Mouse (Mus musculus): ENCODE data around the gene Tmem254b. TPM values are rescaled to one million over a fixed set of nuclear protein-coding genes. Genes with fewer than 3 reads are reported as not detected.
"Not testable (repeated sequence)": the region's sequence is repeated elsewhere in the genome, so short reads cannot be mapped to it uniquely, and the experiment has no call there.

Gene Tmem254b
- total RNA-seq (2018; cell fraction: chromatin; rRNA removed) = 1 to 10 TPM in 6 of 26 experiments, under 1 TPM in 3, not detected in 17; 0.62 to 5.5 (median 1.5) TPM
- total RNA-seq (2018; cell fraction: cytosol; rRNA removed) = 10 to 100 TPM in 25 of 26 experiments, 1 to 10 TPM in 1; 9.5 to 19.0 (median 14.9) TPM
- total RNA-seq (2018; cell fraction: nucleus; rRNA removed) = 10 to 100 TPM in 1 of 26 experiments, 1 to 10 TPM in 23, not detected in 2; 1.1 to 10.1 (median 3.2) TPM
- polyA plus RNA-seq (2018) = 10.3 to 18.0 TPM (median 14.9 TPM) in 3 replicates

DNA sequence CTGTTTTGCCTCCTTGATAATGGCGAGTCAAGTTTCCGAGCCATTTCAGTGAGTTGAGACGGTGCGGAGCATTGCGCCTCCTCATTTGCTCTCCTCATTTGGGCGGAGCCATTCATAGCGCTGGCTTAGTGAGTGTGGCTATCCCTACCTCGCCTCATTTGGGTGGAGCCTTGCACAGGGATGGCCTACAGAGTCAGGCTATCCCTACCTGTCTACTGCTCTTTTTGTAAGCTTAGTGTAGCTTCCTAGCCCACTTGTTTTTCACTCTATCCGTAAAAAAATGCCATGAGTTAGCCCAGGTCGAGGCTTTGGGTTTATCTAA is at the start of gene Tmem254b:
TSS of gene Tmem254b (minus strand) at position 116 of the 322 bp plus-strand sequence.
- not testable (repeated sequence) for H3K4me3 ChIP-seq (ENCODE audit: inconsistent target); H3K79me2 ChIP-seq (ENCODE audit: inconsistent target); H3K27ac ChIP-seq; H3K36me3 ChIP-seq (ENCODE audit: inconsistent target)
- no CpG with 5 or more reads among the region's 10 CpGs for WGBS (ENCODE audit: missing documents)

DNA sequence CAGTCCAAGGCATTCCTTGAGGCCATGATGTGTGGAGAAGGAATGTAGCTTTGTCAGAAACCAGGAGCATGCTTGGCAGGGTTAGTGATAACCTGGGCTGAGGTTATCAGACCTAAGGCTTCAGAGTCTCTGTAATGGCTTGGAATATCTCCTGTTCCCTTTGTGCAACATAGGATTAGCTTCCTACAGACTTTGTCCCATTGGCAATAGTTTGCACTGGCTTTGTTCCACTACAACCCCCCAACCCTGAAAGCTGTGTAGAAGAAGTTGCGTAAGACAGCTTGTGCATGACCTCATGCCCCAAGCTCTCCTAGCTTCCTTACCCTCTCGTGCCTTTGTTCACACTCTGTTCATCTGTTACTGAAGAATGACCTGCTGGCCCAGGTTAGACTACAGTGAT is 30.3 kb upstream of the Tmem254b start:
- not testable (repeated sequence) for H3K36me3 ChIP-seq (ENCODE audit: inconsistent target); H3K27ac ChIP-seq; H3K4me3 ChIP-seq (ENCODE audit: inconsistent target); H3K79me2 ChIP-seq (ENCODE audit: inconsistent target)
- WGBS (ENCODE audit: missing documents) = no CpG with 5 or more reads among the region's 2 CpGs

DNA sequence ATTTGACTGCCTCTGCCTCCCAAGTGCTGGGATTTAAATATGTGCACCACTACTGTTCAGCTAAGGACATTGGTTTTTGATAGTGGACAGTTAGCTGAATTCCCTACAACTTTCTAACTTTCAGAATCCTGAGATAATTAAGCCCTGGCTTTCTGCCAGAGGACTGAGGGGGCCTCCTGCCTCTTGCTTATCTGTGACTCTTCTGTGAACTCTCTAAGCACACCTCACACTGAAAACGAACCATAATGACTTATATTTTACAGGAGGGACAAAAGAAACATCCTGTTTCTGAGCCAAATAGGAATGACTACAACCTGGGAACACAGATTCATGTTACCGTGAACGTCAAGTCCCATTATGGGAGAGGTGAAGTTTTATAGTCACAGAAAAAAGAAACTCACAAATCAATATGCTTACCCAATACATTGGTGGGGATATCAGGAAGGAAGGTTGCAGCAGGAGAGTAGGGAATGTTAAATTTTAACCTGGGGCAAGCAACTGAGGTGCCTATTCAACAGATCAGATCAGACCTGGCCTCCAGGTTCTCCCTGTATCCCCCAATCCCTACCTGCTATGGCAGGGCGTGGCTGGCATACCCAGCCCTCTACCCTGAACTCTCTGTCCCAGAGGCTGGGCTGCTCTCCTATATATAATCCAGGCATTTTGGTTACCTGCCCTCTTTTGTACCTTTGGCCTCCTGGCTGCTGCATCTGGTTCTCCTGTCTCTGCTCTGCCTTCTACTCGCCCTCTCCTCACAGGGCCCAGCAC is 9.6 kb upstream of the Tmem254b start:
- H3K36me3 ChIP-seq (ENCODE audit: inconsistent target); H3K27ac ChIP-seq; H3K79me2 ChIP-seq (ENCODE audit: inconsistent target); H3K4me3 ChIP-seq (ENCODE audit: inconsistent target): not testable (repeated sequence)
- WGBS (ENCODE audit: missing documents) = no CpG with 5 or more reads among the region's 5 CpGs

DNA sequence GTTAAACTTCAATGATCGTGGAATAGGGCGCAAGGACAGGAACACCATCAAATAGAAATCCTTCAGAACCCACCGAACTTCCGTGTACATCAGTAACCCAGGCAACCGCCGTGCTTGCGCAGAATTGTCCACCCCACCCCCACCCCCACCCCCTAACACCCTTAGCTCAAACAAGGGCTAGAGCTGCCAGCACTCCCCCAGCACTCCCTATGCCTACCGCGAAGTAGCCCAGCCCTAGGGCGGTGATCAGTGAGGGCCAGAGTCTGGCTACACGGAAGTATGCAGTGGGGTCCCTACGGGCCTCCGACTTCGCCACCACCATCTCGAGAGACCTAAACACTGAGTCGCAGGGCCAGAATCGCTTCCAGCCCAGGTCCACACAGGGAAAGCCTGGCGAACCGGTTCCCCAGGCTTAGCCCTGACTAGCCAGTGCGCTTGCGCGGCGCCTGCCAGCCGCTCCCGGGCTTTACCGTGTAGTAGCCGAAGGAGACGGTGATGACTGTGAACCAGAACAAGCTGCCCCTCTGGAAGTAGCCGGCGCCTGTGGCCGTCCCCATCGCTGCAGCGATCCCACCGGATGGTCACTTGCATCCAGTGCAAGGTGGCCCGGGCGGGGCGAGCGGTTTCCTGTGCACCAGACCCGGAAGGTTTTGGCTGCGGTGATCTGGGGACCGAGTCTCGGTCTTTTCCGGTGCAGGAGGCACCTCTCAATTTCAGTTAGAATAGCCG is 480 bp downstream of the Tmem254b start:
- WGBS (ENCODE audit: missing documents) = no CpG with 5 or more reads among the region's 44 CpGs
- not testable (repeated sequence) for H3K79me2 ChIP-seq (ENCODE audit: inconsistent target); H3K4me3 ChIP-seq (ENCODE audit: inconsistent target); H3K27ac ChIP-seq; H3K36me3 ChIP-seq (ENCODE audit: inconsistent target)

GRCm38 (mm10) chr14:26197851-26198250 is 9.0 kb downstream of the Tmem254b start:
- not testable (repeated sequence) for H3K36me3 ChIP-seq (ENCODE audit: inconsistent target); H3K4me3 ChIP-seq (ENCODE audit: inconsistent target); H3K79me2 ChIP-seq (ENCODE audit: inconsistent target); H3K27ac ChIP-seq
- no CpG with 5 or more reads among the region's 3 CpGs for WGBS (ENCODE audit: missing documents)

- not testable (repeated sequence) for H3K27ac ChIP-seq
Observed at GRCm38 (mm10) chr14:26188361-26188760, 18.5 kb downstream of the Tmem254b start.

DNA sequence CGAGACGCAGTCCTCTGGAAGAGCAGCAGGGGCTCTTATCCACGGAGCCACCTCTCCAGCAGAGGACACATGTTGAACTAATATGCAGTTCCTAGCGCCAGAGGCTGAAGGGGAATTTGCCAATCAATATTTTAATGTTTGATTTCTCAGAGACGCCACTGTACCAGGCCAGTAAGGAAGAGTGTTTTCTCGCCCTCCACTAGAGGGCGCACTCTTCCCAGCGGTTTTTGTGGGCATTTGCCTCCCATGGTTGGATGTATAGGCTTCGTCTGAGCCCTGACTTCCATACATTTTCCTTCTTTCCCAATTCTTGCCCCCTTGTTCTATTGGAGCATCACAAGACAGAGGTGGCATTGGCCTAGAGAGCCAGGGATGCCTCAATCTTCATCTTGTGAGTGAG is 20.2 kb downstream of the Tmem254b start:
- not testable (repeated sequence) for H3K79me2 ChIP-seq (ENCODE audit: inconsistent target); H3K36me3 ChIP-seq (ENCODE audit: inconsistent target)
- WGBS (ENCODE audit: missing documents) = no CpG with 5 or more reads among the region's 9 CpGs

More at GRCm38 (mm10) chr14:26188361-26188760, 18.5 kb downstream of the Tmem254b start:
- H3K36me3 ChIP-seq (ENCODE audit: inconsistent target); H3K4me3 ChIP-seq (ENCODE audit: inconsistent target); H3K79me2 ChIP-seq (ENCODE audit: inconsistent target): not testable (repeated sequence)
- no CpG with 5 or more reads among the region's 8 CpGs for WGBS (ENCODE audit: missing documents)

DNA sequence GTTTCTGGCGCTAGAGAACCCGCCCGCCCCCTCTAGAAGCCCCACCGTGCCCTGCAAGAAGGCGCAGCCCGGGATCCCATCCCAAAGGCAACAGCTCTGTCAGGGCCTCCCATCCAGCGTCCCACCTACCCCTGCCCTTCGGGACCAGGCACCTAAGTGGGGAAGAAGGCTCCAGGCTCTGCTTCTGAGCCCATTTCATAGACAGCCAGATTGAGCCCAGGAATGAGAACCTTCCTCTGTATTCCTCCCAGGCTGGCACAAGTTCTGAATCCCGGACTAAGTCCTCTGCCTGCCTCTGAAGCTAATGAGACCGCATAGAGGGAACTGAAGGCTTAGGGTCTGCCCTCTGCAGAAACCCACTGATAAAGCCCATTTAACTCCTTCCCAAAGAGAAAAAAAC is 24.5 kb downstream of the Tmem254b start, which contains the start of gene Plac9b:
TSS of gene Plac9b (minus strand) at position 101 of the 400 bp plus-strand sequence.
- H3K79me2 ChIP-seq (ENCODE audit: inconsistent target); H3K4me3 ChIP-seq (ENCODE audit: inconsistent target); H3K27ac ChIP-seq; H3K36me3 ChIP-seq (ENCODE audit: inconsistent target): not testable (repeated sequence)
- WGBS (ENCODE audit: missing documents) = no CpG with 5 or more reads among the region's 10 CpGs

More for the DNA sequence above, 20.2 kb downstream of the Tmem254b start:
- H3K4me3 ChIP-seq (ENCODE audit: inconsistent target); H3K27ac ChIP-seq: not testable (repeated sequence)

GRCm38 (mm10) chr14:26181660-26182059 is 25.2 kb downstream of the Tmem254b start:
- H3K4me3 ChIP-seq (ENCODE audit: inconsistent target) = not testable (repeated sequence)
- WGBS (ENCODE audit: missing documents) = no CpG with 5 or more reads among the region's 10 CpGs

DNA sequence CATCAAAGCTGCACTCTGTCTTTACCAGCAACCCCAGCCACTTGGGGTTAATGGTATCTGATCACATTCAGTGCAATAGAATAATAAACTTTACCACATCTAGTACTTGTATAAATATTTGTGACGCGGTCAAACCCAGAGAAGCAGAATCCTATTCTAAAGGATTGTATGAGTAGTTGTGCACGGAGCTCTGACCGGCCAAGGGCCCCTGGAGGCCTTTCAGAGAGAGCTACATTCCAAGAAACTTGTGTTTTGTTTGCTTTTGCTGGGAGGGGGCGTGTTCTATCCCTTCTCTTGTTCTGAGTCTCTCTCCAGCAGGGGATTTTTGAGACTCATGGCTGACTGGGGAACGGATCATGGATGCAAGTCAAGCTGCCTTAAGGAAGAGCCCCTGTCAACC is 31.8 kb downstream of the Tmem254b start:
- not testable (repeated sequence) for H3K27ac ChIP-seq; H3K79me2 ChIP-seq (ENCODE audit: inconsistent target); H3K4me3 ChIP-seq (ENCODE audit: inconsistent target); H3K36me3 ChIP-seq (ENCODE audit: inconsistent target)
- WGBS (ENCODE audit: missing documents) = no CpG with 5 or more reads among the region's 6 CpGs

More at GRCm38 (mm10) chr14:26181660-26182059, 25.2 kb downstream of the Tmem254b start:
- not testable (repeated sequence) for H3K36me3 ChIP-seq (ENCODE audit: inconsistent target); H3K27ac ChIP-seq; H3K79me2 ChIP-seq (ENCODE audit: inconsistent target)

DNA sequence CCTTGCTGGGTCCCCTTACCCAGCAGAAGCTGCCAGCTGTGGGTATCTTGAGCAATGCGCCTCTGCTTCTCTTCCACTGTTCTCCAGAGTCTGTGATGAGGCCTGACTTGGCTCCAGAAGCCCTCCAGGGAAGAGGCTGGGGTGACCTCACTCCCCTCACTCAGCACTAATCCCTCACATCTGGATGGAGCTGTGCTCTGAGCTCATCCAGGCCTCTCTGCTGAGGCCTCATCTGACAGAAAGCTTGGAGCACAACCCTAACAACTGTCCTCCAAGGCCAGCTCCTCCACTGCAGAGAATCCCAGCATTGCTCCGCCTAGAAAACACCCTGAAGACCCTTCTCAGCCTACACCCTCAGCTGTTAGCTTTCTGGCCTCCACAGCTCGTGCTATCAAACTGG is 32.9 kb downstream of the Tmem254b start:
- H3K79me2 ChIP-seq (ENCODE audit: inconsistent target); H3K36me3 ChIP-seq (ENCODE audit: inconsistent target); H3K4me3 ChIP-seq (ENCODE audit: inconsistent target); H3K27ac ChIP-seq: not testable (repeated sequence)
- no CpG with 5 or more reads among the region's 3 CpGs for WGBS (ENCODE audit: missing documents)

DNA sequence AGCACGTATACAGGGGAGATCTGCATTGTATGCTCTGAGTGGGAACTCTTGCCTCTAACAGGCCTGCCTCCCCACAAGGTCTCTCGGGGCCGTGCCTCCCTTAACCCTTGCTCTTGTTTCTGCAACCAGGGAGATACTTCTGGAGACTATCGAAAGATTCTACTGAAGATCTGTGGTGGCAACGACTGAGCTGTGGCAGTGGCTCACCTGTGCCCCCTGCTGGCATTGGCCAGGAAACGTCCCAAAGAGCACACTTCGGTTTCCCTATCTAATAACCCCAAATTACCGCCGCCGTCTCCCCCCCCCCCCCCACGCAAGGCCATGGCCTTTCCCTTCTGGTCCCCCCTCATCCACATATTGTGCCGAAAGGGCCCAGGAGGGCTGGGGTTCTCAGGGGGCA is 41.6 kb downstream of the Tmem254b start:
- not testable (repeated sequence) for H3K27ac ChIP-seq; H3K4me3 ChIP-seq (ENCODE audit: inconsistent target); H3K79me2 ChIP-seq (ENCODE audit: inconsistent target); H3K36me3 ChIP-seq (ENCODE audit: inconsistent target)
- no CpG with 5 or more reads among the region's 12 CpGs for WGBS (ENCODE audit: missing documents)

DNA sequence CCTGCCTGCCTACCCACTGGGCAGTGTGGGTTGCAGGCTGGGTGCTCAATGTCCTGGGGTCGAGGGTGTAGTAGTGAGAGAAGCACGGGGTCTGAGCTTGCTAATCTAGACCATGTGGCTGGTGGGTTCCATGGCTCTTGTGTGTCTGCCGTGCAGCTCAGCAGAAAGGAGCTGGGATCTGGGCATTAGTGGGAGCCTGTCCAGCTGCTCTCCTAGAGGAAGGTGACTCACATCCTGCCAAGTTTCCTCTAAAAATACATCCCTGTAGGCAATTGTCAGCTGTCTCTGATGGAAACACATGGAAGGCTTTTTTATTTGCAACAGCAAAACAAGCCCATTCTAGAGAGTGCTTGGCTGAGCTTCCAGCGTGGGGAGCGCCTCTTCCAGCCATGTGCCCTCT is 44.4 kb downstream of the Tmem254b start:
- no CpG with 5 or more reads among the region's 5 CpGs for WGBS (ENCODE audit: missing documents)
- H3K27ac ChIP-seq; H3K4me3 ChIP-seq (ENCODE audit: inconsistent target); H3K36me3 ChIP-seq (ENCODE audit: inconsistent target); H3K79me2 ChIP-seq (ENCODE audit: inconsistent target): not testable (repeated sequence)

DNA sequence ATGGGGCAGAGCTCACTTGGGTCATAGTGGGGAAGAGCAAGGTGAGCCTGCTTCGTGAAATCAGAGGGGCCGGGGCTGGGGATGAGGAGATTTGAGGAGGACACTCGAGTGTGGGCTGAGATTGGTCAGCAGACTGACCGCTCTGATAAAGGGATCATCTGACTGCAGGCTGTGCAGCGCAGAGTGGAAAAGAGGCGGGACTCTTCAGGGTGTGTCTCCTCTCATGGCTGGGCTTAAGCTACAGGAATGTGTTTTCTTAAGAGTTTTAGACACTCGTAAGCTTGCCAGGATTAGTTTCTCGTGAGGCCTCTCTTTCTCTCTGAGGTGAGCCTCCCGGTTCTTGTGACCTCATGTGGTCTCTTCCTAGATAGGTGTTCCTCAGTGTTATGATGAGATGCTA is 45.7 kb downstream of the Tmem254b start:
- no CpG with 5 or more reads among the region's 9 CpGs for WGBS (ENCODE audit: missing documents)
- not testable (repeated sequence) for H3K36me3 ChIP-seq (ENCODE audit: inconsistent target); H3K27ac ChIP-seq

DNA sequence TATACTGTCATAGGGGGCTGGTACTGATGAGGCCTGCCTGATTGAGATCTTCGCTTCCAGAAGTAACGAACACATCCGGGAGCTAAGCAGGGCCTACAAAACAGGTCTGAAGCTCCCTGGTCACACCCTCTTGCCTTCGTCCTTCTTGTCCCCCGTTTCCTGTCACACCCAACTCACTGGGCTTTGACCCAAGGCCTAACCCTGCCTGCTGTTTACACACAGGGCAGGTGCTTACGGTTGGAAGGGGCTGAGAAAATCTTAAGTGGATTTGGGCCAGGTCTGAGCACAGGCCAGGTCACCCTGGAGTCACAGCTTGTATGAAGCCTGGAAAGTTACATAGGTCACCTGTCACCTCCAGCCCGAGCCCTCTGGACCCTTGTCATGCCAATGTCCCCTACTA is 50.8 kb downstream of the Tmem254b start:
- H3K27ac ChIP-seq; H3K79me2 ChIP-seq (ENCODE audit: inconsistent target); H3K36me3 ChIP-seq (ENCODE audit: inconsistent target); H3K4me3 ChIP-seq (ENCODE audit: inconsistent target): not testable (repeated sequence)
- no CpG with 5 or more reads among the region's 7 CpGs for WGBS (ENCODE audit: missing documents)

More for the DNA sequence above, 45.7 kb downstream of the Tmem254b start:
- H3K79me2 ChIP-seq (ENCODE audit: inconsistent target); H3K4me3 ChIP-seq (ENCODE audit: inconsistent target): not testable (repeated sequence)
